Mouse (Mus musculus): ENCODE results near the gene Asrgl1. TPM values are rescaled to one million over a fixed set of nuclear protein-coding genes. Genes with fewer than 3 reads are reported as not detected.
"Not testable (repeated sequence)": the region's sequence is repeated elsewhere in the genome, so short reads cannot be mapped to it uniquely, and the experiment has no call there.

Asrgl1 gene
- 100 to 1,000 TPM; 151 to 160 TPM for total RNA-seq (2021)
- long read RNA-seq, full-length matches to known transcripts = 246 of 315 reads
- long read RNA-seq, partial matches to known transcripts = 51 of 315 reads
- long read RNA-seq, other reads (novel, unspliced or antisense) = 18 of 315 reads

DNA sequence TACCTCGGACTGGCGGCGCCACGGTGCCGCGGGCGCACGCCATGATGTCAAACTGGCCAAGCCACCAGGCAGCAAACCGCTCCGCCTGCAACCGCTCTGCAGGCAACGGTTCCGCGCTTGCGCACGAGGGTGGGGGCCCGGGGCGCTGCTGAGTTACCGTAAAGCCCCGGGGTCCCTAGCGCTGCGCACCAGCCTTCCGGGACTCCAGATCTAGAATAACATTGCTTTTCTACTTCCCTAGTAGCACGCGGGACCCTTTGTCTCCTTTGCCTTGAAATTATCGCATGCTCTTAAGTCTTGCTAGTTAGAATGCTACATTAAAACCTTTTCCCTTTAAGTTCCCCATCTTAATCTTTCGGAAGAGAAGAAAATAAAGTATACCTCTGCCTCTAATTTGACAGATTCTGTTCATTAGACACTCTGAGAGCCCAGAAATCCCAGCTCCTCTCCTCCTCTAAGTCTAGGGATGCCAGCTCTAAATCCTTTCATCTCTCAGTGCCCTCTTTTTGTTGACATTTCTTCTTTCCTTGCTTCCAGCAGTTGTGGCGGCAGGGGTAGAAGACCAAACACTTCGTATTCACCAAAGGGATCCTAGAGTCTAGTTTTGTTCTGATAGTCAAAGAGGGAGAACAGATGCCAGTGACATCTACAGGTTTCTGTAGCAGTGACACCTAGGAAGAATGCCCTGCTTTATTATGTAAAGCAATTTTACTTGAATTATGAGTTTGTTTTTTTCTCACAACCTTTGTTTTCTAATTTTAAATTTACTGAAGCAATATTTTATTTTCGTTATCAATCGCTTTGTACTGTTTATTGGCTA is at the start of gene Asrgl1:
Asrgl1 (minus strand) TSS at position 125 of the 820 bp plus-strand sequence.
- peak; percentile 87 to 94 for DNase-seq (ENCODE audit: low spot score in 2 of 2)

GRCm38 (mm10) chr19:9146214-9146613 is 10.8 kb upstream of the Asrgl1 start:
- no peak for DNase-seq (ENCODE audit: low spot score in 2 of 2)

DNA sequence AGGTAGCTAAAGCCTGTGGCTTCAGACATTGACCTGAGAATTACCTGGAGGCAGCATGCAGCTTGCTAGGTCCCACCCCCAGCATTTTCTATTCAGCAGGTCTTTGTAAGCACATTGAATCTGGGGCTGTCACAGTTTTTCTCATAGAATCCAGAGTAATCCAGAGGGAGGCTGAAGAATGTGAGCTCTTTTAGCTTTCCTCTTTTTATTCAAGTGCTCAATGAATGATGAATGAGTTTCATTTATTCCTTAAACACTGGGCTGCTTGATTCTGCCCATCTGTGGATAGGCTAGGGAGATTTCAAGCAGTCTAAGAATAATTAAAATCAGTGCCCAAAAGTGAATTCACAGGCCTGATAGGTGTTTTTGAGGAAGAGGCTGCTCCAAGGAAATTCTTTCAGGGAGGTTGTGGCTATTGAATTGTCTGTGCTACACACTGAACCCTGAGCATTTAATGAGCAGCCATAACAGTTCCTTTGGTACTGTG is 8.2 kb upstream of the Asrgl1 start:
- peak in 1 of 2 experiments; percentile 44 for DNase-seq (ENCODE audit: low spot score in 2 of 2)

DNA sequence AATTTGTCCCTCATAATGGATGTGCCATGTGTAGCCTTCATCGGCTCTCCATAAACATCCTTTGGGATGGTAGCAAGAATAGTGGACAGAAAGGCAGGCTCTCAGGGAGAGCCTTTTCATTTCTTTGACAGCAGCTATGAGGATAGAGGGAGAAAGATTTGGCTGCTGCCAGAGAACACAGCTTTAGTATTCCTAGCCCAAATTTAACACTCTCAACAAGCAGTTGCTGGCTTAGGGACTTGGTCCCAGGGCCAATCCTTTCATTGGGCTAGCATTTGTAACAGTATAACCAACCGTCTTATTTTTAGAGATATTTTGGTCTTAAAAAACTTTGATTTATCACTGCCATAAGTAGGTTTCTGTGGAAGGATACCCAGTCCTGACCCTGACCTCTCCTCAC is 7.8 kb upstream of the Asrgl1 start:
- DNase-seq (ENCODE audit: low spot score in 2 of 2) = no peak

- not testable (repeated sequence) for DNase-seq (ENCODE audit: low spot score in 2 of 2)
These were observed 4.9 kb upstream of the Asrgl1 start for GRCm38 (mm10) chr19:9140361-9140760.

DNA sequence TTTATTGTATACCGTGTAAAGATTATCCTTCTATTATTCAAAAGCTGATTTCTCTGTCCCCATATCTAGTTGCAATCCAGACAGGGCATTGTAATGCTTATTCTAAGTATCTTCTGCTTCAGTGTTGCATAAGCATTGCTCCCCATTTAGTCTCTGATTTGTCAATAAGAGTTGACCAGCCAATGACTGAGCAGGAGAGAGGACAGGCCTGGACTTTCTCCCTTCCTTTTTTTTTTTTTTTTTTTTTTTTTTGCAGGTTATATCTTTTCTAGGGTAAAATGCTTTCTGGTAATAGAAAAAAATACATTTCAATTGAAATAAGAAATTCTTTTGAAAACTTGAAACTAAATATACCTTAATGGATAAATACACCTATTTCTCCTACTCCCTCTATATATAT is 1.7 kb upstream of the Asrgl1 start:
- DNase-seq (ENCODE audit: low spot score in 2 of 2) = no peak

GRCm38 (mm10) chr19:9134746-9135511 is 507 bp downstream of the Asrgl1 start:
- peak in 1 of 2 experiments; percentile 42 for DNase-seq (ENCODE audit: low spot score in 2 of 2)

DNA sequence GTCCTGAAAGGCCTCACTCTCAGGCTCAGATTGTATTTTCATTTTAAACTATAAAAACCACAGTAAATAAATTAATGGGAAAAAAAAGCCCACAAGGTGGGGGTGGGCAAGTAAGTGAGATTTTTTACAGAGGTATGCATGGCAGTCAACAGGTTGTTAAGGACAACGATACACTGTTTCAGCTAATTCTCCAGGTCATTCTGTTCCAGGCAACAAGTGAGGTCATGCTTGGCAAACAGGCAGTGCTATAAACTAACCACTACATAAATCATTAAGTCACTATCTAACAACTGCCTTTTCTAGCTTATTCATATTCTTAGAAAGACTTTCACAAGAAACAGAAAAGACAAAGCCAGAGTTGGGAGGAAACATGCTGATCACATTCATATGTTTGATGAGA is 5.4 kb downstream of the Asrgl1 start:
- no peak for DNase-seq (ENCODE audit: low spot score in 2 of 2)

GRCm38 (mm10) chr19:9128499-9129194 is 6.8 kb downstream of the Asrgl1 start:
- no peak for DNase-seq (ENCODE audit: low spot score in 2 of 2)

DNA sequence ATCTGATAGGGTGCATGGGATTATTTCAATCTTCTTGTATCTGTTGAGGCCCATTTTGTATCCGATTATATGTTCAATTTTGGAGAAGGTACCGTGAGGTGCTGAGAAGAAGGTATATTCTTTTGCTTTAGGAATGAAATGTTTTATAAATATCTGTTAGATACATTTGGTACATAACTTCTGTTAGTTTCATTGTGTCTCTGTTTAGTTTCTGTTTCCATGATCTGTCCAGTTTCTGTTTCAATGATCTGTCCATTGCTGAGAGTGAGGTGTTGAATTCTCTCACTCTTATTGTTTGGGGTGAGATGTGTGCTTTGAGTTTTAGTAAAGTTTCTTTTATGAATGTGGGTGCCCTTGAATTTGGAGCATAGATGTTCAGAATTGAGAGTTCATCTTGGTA is 11.4 kb downstream of the Asrgl1 start:
- not testable (repeated sequence) for DNase-seq (ENCODE audit: low spot score in 2 of 2)

- DNase-seq (ENCODE audit: low spot score in 2 of 2) = no peak
These were observed 13.0 kb downstream of the Asrgl1 start for GRCm38 (mm10) chr19:9122390-9122789.

- no peak for DNase-seq (ENCODE audit: low spot score in 2 of 2)
These were observed 15.6 kb downstream of the Asrgl1 start for GRCm38 (mm10) chr19:9119655-9120425.

- no peak for DNase-seq (ENCODE audit: low spot score in 2 of 2)
These were observed 18.2 kb downstream of the Asrgl1 start for GRCm38 (mm10) chr19:9117275-9117674.

GRCm38 (mm10) chr19:9116268-9116667 is 19.2 kb downstream of the Asrgl1 start:
- DNase-seq (ENCODE audit: low spot score in 2 of 2) = no peak

DNA sequence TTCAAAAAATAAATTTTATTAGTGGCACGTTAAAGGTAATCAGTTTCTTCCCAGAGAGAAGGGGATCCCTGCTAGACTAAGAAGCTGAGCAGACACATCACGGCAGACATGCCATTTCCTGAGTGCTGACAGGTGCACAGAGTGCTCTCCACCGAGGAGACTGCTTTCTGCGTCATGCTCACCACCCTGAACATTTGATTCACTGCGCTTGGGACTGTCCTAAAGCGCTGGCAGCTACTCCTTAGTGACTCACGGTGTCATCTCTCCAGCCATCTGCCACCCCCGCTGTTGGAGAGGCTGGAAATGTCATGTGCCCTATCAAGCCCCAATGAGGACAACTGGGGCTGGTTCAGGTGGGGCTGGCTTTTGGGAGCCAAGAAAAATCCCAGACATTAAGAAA is 23.4 kb downstream of the Asrgl1 start:
- DNase-seq (ENCODE audit: low spot score in 2 of 2) = no peak

DNA sequence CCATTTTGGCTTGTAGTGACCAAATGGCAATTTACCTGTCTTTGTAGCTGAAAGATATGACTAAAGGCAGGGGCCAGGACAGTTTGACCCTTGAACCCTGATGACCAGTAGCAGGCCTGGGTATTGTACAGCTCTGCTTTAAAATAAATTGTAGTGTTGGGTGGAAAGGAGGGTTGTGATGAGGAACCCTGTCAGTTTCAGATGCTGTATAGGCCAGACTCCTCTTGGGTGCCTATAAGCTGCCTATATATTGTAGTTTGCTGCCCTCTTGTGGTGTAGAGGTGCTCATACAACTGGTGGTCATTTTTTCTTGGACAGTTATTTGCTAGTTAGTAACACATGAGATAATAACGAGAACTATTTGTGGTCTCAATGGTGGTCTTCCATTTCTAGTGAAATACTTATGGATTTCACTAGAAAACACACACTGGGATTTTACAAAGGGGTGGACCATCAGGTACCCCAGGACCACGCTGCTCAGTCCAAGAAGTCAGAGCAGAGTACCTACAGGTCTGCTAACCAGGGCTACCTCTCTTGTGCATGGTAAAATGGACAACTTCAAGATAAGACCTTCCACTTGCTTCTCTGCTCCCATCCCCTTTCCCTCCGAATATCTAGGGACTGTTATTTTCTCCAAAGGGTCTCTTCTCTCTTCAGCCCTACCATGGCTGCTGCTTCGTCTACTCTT is 25.1 kb downstream of the Asrgl1 start:
- peak in 1 of 2 experiments; percentile 77 for DNase-seq (ENCODE audit: low spot score in 2 of 2)

DNA sequence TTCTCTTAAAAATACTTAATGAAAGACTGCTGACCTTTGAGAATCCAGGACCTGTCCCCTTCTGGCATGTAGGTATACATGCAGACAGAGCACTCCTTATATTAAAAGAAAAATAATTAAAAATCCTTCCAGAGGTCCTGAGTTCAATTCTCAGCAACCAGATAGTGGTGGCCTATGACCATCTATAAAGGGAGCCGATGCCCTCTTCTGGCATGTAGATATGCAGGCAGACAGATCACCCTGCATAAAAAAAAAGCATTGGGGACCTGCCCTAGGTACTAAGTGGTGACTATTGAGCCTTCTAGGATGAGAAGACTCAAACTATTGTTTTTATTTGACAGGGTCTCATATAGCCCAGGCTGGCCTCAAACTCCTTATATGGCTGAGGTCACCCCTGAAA is 26.9 kb downstream of the Asrgl1 start:
- no peak for DNase-seq (ENCODE audit: low spot score in 2 of 2)

DNA sequence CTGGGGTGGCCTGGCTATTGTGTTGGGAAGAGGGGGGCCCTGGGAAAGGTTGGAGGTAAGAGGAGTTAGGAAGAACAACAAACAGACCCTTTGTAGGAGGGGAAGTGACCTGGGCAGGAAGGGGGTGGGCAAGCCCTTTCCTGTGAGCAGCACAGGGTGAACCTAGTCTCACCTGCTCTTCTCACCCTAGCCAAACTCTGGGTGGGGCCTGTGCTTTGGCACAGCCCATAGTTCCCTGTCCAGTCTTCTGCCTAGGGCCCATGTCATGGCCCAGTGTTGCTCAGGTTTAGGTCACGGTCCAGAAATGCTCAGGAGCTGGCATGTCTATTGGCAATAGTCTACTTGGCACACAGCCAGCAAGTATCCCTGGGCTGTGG is 28.1 kb downstream of the Asrgl1 start:
- DNase-seq (ENCODE audit: low spot score in 2 of 2) = no peak

GRCm38 (mm10) chr19:9106751-9107378 is 28.6 kb downstream of the Asrgl1 start:
- DNase-seq (ENCODE audit: low spot score in 2 of 2) = no peak

- DNase-seq (ENCODE audit: low spot score in 2 of 2) = no peak
These were observed 29.3 kb downstream of the Asrgl1 start for GRCm38 (mm10) chr19:9106096-9106495.
